Mouse (Mus musculus) hindbrain, embryonic 16.5 days (tissue): ENCODE measurements around the gene Mlkl. TPM values are rescaled to one million over a fixed set of nuclear protein-coding genes. Genes with fewer than 3 reads are reported as not detected.
"Not testable (repeated sequence)": the region's sequence is repeated elsewhere in the genome, so short reads cannot be mapped to it uniquely, and the experiment has no call there.

ENCODE experiments used
- ATAC-seq: fragments of 200-750 bp; cut with Nextera tagmentation; 2 replicates; pipeline ENCODE4 v1.8.0; 2017; ENCODE audit warnings: moderate TSS enrichment, moderate library complexity
- H3K27ac ChIP-seq: fragments of 300-500 bp; sonication (generic); 2 replicates; pipeline ENCODE4 v1.5.1; 2014; ENCODE audit warnings: low read depth, mild to moderate bottlenecking, control low read depth, low read length, moderate library complexity
- H3K27me3 ChIP-seq: fragments of 300-500 bp; sonication (generic); replicated peaks from 2 replicates; pipeline ENCODE4 v1.6.1; 2014; ENCODE audit warnings: low read length; ENCODE audit not compliant: control insufficient read depth, insufficient read depth
- H3K36me3 ChIP-seq: fragments of 300-500 bp; sonication (generic); 2 replicates; pipeline ENCODE4 v1.6.1; 2014; ENCODE audit warnings: mild to moderate bottlenecking, low read length, moderate library complexity, mixed read lengths; ENCODE audit not compliant: control insufficient read depth, insufficient read depth
- H3K4me1 ChIP-seq: fragments of 300-500 bp; sonication (generic); 2 replicates; pipeline ENCODE4 v1.6.1; 2014; ENCODE audit warnings: low read depth, low read length; ENCODE audit not compliant: control insufficient read depth, insufficient read depth
- H3K4me2 ChIP-seq: fragments of 300-500 bp; sonication (generic); 2 replicates; pipeline ENCODE4 v1.6.1; 2014; ENCODE audit warnings: mild to moderate bottlenecking, low read length, control low read depth, moderate library complexity
- H3K4me3 ChIP-seq: fragments of 300-500 bp; sonication (generic); 2 replicates; pipeline ENCODE4 v1.5.1; 2014; ENCODE audit warnings: mild to moderate bottlenecking, low read length, control low read depth, moderate library complexity
- H3K9ac ChIP-seq: fragments of 300-500 bp; sonication (generic); 2 replicates; pipeline ENCODE4 v1.6.1; 2014; ENCODE audit warnings: low read depth, mild to moderate bottlenecking, control low read depth, low read length, moderate library complexity
- H3K9me3 ChIP-seq: fragments of 300-500 bp; sonication (generic); 2 replicates; pipeline ENCODE4 v1.6.1; 2014; ENCODE audit warnings: mild to moderate bottlenecking, low read length, moderate library complexity; ENCODE audit not compliant: control insufficient read depth
- WGBS: fragments of 180-500 bp; shearing (Covaris S2); extraction: QIAGEN DNeasy Blood & Tissue Kit; methylation state at CpG from one replicate; pipeline ENCODE4 v1.1.7; 2014; 5-methylcytosine and 5-hydroxymethylcytosine counted together
- polyA plus RNA-seq: library from polyadenylated mRNA; unstranded; fragments of >200 nt; fragmentation: Nextera tagmentation; extraction: Ambion mirVana; gene quantifications from 2 replicates; pipeline ENCODE4 v1.2.1, GENCODE M21; 2015

Gene Mlkl
- polyA plus RNA-seq, 1 experiment from 2014 or later: 0.50 TPM

DNA sequence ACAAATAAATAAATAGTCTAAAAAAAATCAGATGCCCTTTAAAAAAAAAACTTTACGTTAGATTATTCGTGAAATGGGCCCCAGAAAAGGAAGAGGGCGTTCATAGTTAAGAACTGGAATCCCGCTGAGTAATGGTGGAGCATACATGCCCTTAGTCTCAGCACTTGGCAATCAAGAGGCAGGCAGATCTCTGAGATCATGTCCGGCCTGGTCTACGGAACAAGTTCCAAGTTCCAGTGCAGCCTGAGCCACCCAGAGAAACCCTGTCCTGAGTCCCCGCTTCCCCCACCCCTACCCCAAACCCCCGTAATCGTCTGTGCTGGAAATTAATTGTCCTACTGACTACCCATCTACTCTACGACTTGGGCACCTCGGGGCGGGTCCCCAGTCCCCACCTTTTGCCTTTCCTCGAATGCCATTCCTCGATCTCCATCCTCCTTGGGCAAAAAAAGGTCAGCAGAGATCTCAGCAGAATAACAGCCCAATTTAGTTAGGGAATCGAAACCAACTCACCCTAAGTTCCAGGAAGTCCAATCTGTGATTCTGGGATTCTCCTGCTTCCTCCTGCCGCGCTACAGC lies 577 bp downstream of the Mlkl start:
- WGBS: 33% methylated on average over 17 of the region's 17 CpGs
- H3K4me1 ChIP-seq: no peaks in the 10 kb centered on the region
- H3K4me3 ChIP-seq: peak overlapping the region; percentile 37
- no peaks in the 10 kb centered on the region for H3K9me3 ChIP-seq
- no peaks in the 10 kb centered on the region for H3K36me3 ChIP-seq
- peak overlapping the region; percentile 8 for H3K9ac ChIP-seq
- ATAC-seq: no peak
- peaks cover 9% of the 10 kb centered on the region for H3K27me3 ChIP-seq
- no peak overlapping the region for H3K27ac ChIP-seq
- H3K4me2 ChIP-seq: peak overlapping the region; percentile 57

DNA sequence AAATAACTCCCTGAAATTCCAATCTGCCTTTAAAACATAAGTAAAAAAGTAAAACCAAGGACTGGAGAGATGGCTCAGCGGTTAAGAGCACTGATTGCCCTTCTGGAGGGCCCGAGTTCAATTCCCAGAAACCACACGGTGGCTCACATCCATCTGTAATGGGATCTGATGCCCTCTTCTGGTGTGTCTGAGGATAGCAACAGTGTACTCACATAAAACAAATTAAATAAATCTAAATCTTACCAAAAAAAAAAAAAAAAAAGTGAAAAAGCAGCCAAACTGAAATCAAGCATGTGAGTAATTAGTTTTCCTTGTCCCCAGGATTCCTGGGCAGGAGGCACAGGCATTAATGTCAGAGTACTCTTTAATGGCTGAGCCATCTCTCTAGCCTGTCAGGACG lies 1.3 kb downstream of the Mlkl start:
- 80% methylated on average over 4 of the region's 4 CpGs for WGBS
- H3K36me3 ChIP-seq: no peaks in the 10 kb centered on the region
- no peak overlapping the region for H3K4me2 ChIP-seq
- H3K4me3 ChIP-seq: no peak overlapping the region
- H3K9ac ChIP-seq: no peak overlapping the region
- ATAC-seq: no peak
- H3K9me3 ChIP-seq: no peaks in the 10 kb centered on the region
- no peaks in the 10 kb centered on the region for H3K4me1 ChIP-seq
- H3K27ac ChIP-seq: no peak overlapping the region
- peaks cover 9% of the 10 kb centered on the region for H3K27me3 ChIP-seq

DNA sequence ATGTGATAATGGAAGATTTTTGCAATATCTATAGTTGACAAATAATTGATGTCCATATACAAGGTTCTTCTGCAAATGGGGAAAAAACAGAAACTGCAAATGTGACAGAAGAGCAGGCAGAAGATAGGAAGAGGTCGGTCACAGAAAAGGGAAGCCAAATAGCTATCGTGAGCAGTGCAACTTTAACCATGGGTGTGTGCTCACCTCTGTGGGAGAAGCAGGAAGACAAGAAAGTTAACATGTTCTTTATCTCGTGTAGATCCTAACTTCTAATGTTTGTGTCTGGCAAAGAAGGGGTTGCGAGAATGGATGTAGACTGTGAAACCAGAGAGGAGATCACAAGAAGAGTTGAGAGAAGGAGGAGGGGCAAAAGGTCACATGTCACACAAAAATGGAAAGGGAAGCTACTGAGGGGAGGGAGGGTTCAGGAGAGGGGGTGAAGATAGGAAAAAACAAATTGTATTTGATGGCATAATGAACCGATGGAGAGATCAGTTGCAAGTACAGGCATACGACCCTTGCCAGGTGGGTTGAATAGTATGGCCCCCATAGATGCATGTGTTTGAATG lies 12.7 kb downstream of the Mlkl start:
- 86% methylated on average over 6 of the region's 6 CpGs for WGBS
- Histone ChIP-seq H3K9ac (no peak overlapping the region), H3K27ac (no peak overlapping the region), H3K9me3 (no peaks in the 10 kb centered on the region), H3K4me1 (no peaks in the 10 kb centered on the region), H3K4me2 (no peak overlapping the region), H3K27me3 (no peaks in the 10 kb centered on the region), H3K36me3 (no peaks in the 10 kb centered on the region), H3K4me3 (no peak overlapping the region)
- no peak for ATAC-seq

DNA sequence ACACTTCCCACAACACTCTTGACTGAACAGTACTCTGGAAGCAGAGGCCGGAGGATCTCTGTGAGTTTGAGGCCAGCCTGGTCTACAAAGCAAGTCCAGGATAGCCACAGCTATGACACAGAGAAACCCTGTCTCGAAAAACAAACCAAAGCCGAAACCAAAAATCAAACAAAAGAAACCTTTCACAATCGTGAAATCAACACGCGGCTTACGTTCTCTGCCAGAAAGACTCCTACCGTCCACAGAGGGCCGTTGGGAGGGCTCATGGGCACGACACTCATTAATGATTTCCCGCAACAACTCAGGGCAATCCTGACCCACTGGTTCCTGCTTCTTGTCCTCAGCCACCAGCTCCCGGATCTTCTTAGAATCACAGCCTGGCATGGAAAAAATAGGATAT lies 23.2 kb downstream of the Mlkl start:
- WGBS: 88% methylated on average over 12 of the region's 12 CpGs
- ATAC-seq: no peak

DNA sequence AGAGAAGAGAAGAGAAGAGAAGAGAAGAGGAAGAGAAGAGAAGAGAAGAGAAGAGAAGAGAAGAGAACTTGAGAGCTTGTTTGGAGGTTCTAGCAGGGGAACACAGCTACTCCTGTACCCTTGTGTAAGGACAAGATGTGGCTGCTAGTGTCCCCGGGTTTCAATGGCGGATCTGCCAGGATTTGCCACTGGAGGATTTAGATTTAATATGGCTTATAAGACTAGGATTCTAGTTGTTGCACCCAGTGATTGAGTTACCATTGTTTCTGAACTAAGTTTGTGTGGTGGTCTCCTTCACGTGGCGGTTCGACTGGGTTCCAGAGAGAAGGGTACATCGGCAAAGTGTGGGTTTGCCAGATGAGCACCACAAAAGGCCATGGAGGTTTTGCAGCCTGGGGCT lies 24.0 kb downstream of the Mlkl start:
- not testable (repeated sequence) for H3K9ac ChIP-seq, H3K4me2 ChIP-seq, H3K36me3 ChIP-seq, H3K4me3 ChIP-seq, ATAC-seq, H3K4me1 ChIP-seq, H3K27ac ChIP-seq, H3K27me3 ChIP-seq, H3K9me3 ChIP-seq
- WGBS: 97% methylated on average over 6 of the region's 6 CpGs

More for the DNA sequence above, 23.2 kb downstream of the Mlkl start:
- Histone ChIP-seq H3K4me1 (no peaks in the 10 kb centered on the region), H3K4me2 (no peak overlapping the region), H3K9ac (no peak overlapping the region), H3K9me3 (no peaks in the 10 kb centered on the region), H3K27ac (no peak overlapping the region), H3K36me3 (no peaks in the 10 kb centered on the region), H3K27me3 (no peaks in the 10 kb centered on the region), H3K4me3 (no peak overlapping the region)

DNA sequence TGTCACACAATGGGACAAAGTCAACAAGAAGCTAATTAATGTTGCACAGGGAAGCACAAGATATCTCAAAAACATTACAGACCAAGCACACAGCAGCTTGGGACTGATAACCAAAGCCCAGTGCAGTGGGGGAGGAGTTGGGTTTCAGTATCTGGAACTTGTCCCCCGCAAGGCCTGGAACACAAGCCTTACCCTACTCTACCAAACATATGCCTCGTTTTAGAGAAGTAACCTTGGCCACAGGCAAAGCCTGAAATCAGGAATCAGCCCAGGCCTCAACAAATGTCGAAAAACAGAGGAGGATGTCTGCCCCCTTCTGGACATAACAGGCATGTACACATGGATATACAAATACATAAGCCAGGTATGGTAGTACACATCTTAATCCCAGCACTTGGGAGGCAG lies 25.2 kb downstream of the Mlkl start:
- Histone ChIP-seq H3K4me2 (no peak overlapping the region), H3K4me3 (no peak overlapping the region), H3K36me3 (no peaks in the 10 kb centered on the region), H3K9me3 (no peaks in the 10 kb centered on the region), H3K9ac (no peak overlapping the region), H3K27me3 (no peaks in the 10 kb centered on the region), H3K4me1 (no peaks in the 10 kb centered on the region), H3K27ac (no peak overlapping the region)
- WGBS: 74% methylated on average over 3 of the region's 3 CpGs
- ATAC-seq: no peak

DNA sequence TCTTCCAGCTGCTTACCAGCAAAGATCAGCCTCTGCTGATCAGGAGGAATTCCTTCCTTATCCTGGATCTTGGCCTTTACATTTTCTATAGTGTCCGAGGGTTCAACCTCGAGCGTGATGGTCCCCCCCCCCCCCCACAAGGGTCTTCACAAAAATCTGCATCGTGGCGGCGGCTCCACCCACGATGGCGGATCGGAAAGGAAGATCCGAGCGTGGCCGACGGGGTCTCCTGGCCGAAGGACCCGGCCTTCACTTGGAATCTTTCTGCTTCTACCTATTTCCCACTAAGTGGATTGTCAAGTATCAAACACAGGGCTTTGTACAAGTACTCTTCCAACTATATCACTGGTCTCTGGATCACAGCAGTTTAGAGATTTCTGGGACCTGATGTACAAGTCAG lies 28.0 kb downstream of the Mlkl start:
- H3K4me3 ChIP-seq, H3K27me3 ChIP-seq, H3K9me3 ChIP-seq, H3K9ac ChIP-seq, ATAC-seq, H3K4me2 ChIP-seq, H3K36me3 ChIP-seq, H3K27ac ChIP-seq, H3K4me1 ChIP-seq: not testable (repeated sequence)
- WGBS: 94% methylated on average over 14 of the region's 15 CpGs

DNA sequence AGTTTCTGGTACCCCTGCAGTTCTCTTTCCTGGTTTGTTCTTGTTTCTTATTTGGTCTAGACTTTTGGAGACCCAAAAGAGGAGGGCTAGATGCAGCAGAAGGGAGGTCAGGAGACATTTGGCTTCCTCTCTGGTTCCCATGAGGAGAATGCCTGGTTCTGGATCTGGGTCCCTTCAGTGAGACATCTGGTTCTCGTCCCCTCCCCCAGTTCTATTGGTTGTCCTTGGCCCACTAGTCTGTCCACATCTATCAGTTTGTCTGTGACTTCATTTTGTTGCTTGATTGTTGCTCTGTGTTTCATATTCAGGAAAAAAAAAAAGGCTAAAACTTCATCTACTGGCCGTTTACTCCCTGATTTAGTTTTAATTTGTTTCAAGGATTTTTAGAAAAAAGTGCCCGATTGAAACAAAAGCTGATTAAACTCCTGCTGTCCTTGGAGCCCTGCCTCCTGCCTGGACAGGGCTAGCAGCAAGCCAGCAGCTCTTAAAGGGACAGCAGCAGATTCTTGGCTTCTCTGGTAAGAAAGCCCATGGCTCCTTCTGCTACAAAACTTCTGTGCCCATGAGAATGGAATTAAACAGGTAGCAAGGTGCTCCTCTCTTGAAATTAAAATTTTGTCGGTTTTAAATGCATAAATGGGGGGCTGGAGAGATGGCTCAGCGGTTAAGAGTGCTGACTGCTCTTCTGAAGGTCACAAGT lies 32.8 kb downstream of the Mlkl start:
- Histone ChIP-seq H3K9me3 (no peaks in the 10 kb centered on the region), H3K36me3 (no peaks in the 10 kb centered on the region), H3K9ac (no peak overlapping the region), H3K27ac (no peak overlapping the region), H3K4me2 (no peak overlapping the region), H3K4me1 (no peaks in the 10 kb centered on the region), H3K27me3 (no peaks in the 10 kb centered on the region), H3K4me3 (no peak overlapping the region)
- ATAC-seq: no peak
- WGBS: 30% methylated on average over 5 of the region's 5 CpGs

DNA sequence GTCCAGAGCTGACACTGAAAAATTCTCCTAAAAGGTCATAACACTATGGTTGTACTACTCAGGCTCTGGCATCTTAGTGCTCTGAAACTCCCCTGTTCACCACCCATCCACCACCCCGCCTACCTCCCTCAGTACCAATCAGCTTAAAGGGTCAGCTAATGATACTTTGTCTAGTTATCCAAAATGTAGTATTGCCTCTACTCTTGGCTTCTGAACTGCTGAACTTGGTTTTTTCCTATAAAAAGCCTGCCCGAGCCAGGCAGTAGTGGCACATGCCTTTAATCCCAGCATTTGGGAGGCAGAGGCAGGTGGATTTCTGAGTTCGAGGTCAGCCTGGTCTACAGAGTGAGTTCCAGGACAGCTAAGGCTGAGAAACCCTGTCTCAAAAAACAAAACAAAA lies 33.6 kb downstream of the Mlkl start:
- Histone ChIP-seq H3K4me3 (no peak overlapping the region), H3K27me3 (no peaks in the 10 kb centered on the region), H3K27ac (no peak overlapping the region), H3K4me1 (peaks cover under 1% of the 10 kb centered on the region), H3K9ac (no peak overlapping the region), H3K4me2 (no peak overlapping the region), H3K9me3 (no peaks in the 10 kb centered on the region), H3K36me3 (no peaks in the 10 kb centered on the region)
- WGBS: 96% methylated on average over 3 of the region's 3 CpGs
- ATAC-seq: no peak
